Mouse (Mus musculus) midbrain, embryonic 11.5 days (tissue): Measurements from ENCODE around the gene Evpl. TPM values are rescaled to one million over a fixed set of nuclear protein-coding genes. Genes with fewer than 3 reads are reported as not detected.
A peak's percentile ranks its signal among the peaks of the same experiment; 100 is the strongest.
"Not testable (repeated sequence)": the region's sequence is repeated elsewhere in the genome, so short reads cannot be mapped to it uniquely, and the experiment has no call there.

ENCODE experiments used
- ATAC-seq: fragments of 200-750 bp; cut with Nextera tagmentation; 2 replicates; pipeline ENCODE4 v1.8.0; 2017; ENCODE audit warnings: moderate TSS enrichment, moderate library complexity; ENCODE audit not compliant: low FRiP score
- DNase-seq: peaks from one replicate; pipeline ENCODE4 v3.0.0; 2015; ENCODE audit warnings: low spot score; ENCODE audit errors: missing footprints
- H3K27ac ChIP-seq: fragments of 300-500 bp; sonication (generic); 2 replicates; pipeline ENCODE4 v1.5.1; 2014; ENCODE audit warnings: low read depth, low read length
- H3K27me3 ChIP-seq: fragments of 300-500 bp; sonication (generic); 2 replicates; pipeline ENCODE4 v1.6.1; 2014; ENCODE audit warnings: mild to moderate bottlenecking, low read length, moderate library complexity, mixed read lengths; ENCODE audit not compliant: control insufficient read depth, insufficient read depth
- H3K36me3 ChIP-seq: fragments of 300-500 bp; sonication (generic); 2 replicates; pipeline ENCODE4 v1.6.1; 2014; ENCODE audit warnings: mild to moderate bottlenecking, low read length, moderate library complexity, mixed read lengths; ENCODE audit not compliant: control insufficient read depth, insufficient read depth
- H3K4me1 ChIP-seq: fragments of 300-500 bp; sonication (generic); 2 replicates; pipeline ENCODE4 v1.6.1; 2014; ENCODE audit warnings: low read length; ENCODE audit not compliant: control insufficient read depth, insufficient read depth
- H3K4me2 ChIP-seq: fragments of 300-500 bp; sonication (generic); 2 replicates; pipeline ENCODE4 v1.6.1; 2014; ENCODE audit warnings: mild to moderate bottlenecking, moderate library complexity
- H3K4me3 ChIP-seq: fragments of 300-500 bp; sonication (generic); 2 replicates; pipeline ENCODE4 v1.5.1; 2014; ENCODE audit warnings: low read depth, low read length
- H3K9ac ChIP-seq: fragments of 300-500 bp; sonication (generic); 2 replicates; pipeline ENCODE4 v1.6.1; 2014; ENCODE audit warnings: low read length
- H3K9me3 ChIP-seq: fragments of 300-500 bp; sonication (generic); 2 replicates; pipeline ENCODE4 v1.6.1; 2016; ENCODE audit warnings: low read length; ENCODE audit not compliant: control insufficient read depth
- WGBS: fragments of 180-500 bp; shearing (Covaris S2); extraction: QIAGEN DNeasy Blood & Tissue Kit; methylation state at CpG from one replicate; pipeline ENCODE4 v1.1.7; 2014; 5-methylcytosine and 5-hydroxymethylcytosine counted together
- polyA plus RNA-seq: library from polyadenylated mRNA; unstranded; fragments of >200 nt; fragmentation: Nextera tagmentation; extraction: Ambion mirVana; gene quantifications from 2 replicates; pipeline ENCODE4 v1.2.1, GENCODE M21; 2014

Evpl gene
- polyA plus RNA-seq, 1 experiment from 2014 or later = 0.26 TPM

GRCm38 (mm10) chr11:116277184-116277583, 39.3 kb upstream of the Evpl start:
- not testable (repeated sequence) for H3K4me3 ChIP-seq, ATAC-seq, DNase-seq, H3K36me3 ChIP-seq, H3K27ac ChIP-seq, H3K9me3 ChIP-seq, H3K9ac ChIP-seq, H3K4me2 ChIP-seq
- peaks cover 25% of the 10 kb centered on the region for H3K27me3 ChIP-seq
- peaks cover 27% of the 10 kb centered on the region for H3K4me1 ChIP-seq
- WGBS = 92% methylated on average over 1 of the region's 1 CpGs

GRCm38 (mm10) chr11:116274045-116274666, 36.3 kb upstream of the Evpl start, which contains the start of gene Srp68:
Srp68 (minus strand) TSS chr11:116274217.
- H3K4me3 ChIP-seq = peak within 1 kb of the TSS; percentile 96
- DNase-seq = peak; percentile 97
- no peaks in the 10 kb centered on the region; the same call in 1 of the 2 replicates for H3K36me3 ChIP-seq
- H3K9me3 ChIP-seq = no peaks in the 10 kb centered on the region
- peak within 1 kb of the TSS; percentile 81 for H3K27ac ChIP-seq
- peak; percentile 98 for ATAC-seq
- WGBS = 4% methylated on average over 32 of the region's 32 CpGs
- H3K27me3 ChIP-seq = no peaks in the 10 kb centered on the region
- H3K4me2 ChIP-seq = peak within 1 kb of the TSS; percentile 95
- peak within 1 kb of the TSS; percentile 93 for H3K9ac ChIP-seq
- H3K4me1 ChIP-seq = peaks cover 17% of the 10 kb centered on the region

GRCm38 (mm10) chr11:116273469-116274044, 35.7 kb upstream of the Evpl start:
- peaks cover 17% of the 10 kb centered on the region for H3K4me1 ChIP-seq
- peak overlapping the region; percentile 93 for H3K9ac ChIP-seq
- ATAC-seq (peak; percentile 69), DNase-seq (peak; percentile 88)
- WGBS = under 1% methylated on average over 37 of the region's 39 CpGs
- no peaks in the 10 kb centered on the region; the same call in 1 of the 2 replicates for H3K36me3 ChIP-seq
- no peaks in the 10 kb centered on the region for H3K9me3 ChIP-seq
- H3K4me2 ChIP-seq = peak overlapping the region; percentile 95
- peak overlapping the region; percentile 41; the same call in 1 of the 2 replicates for H3K27ac ChIP-seq
- H3K4me3 ChIP-seq = peak overlapping the region; percentile 96
- H3K27me3 ChIP-seq = no peaks in the 10 kb centered on the region

- peak overlapping the region; percentile 93 for H3K9ac ChIP-seq
- peak overlapping the region; percentile 96 for H3K4me3 ChIP-seq
- ATAC-seq = no peak
- peaks cover 3% of the 10 kb centered on the region for H3K36me3 ChIP-seq
- H3K4me1 ChIP-seq = peaks cover 17% of the 10 kb centered on the region
- H3K4me2 ChIP-seq = peak overlapping the region; percentile 95
- no peaks in the 10 kb centered on the region for H3K9me3 ChIP-seq
- no peaks in the 10 kb centered on the region for H3K27me3 ChIP-seq
- H3K27ac ChIP-seq = no peak overlapping the region
- WGBS = 64% methylated on average over 12 of the region's 12 CpGs
- no peak for DNase-seq
These were observed 35.0 kb upstream of the Evpl start for GRCm38 (mm10) chr11:116272589-116273468.

- no peak overlapping the region for H3K4me3 ChIP-seq
- 93% methylated on average over 8 of the region's 8 CpGs for WGBS
- H3K36me3 ChIP-seq = peaks cover 17% of the 10 kb centered on the region
- no peaks in the 10 kb centered on the region for H3K9me3 ChIP-seq
- no peak overlapping the region for H3K9ac ChIP-seq
- ATAC-seq = no peak
- H3K4me2 ChIP-seq = no peak overlapping the region
- DNase-seq = no peak
- H3K27me3 ChIP-seq = no peaks in the 10 kb centered on the region
- H3K4me1 ChIP-seq = peaks cover 13% of the 10 kb centered on the region
- H3K27ac ChIP-seq = no peak overlapping the region
These were observed 31.7 kb upstream of the Evpl start for GRCm38 (mm10) chr11:116269560-116269959.

- no peak overlapping the region for H3K27ac ChIP-seq
- H3K4me2 ChIP-seq = no peak overlapping the region
- no peaks in the 10 kb centered on the region for H3K9me3 ChIP-seq
- no peaks in the 10 kb centered on the region for H3K27me3 ChIP-seq
- no peak for DNase-seq
- no peak for ATAC-seq
- 95% methylated on average over 6 of the region's 6 CpGs for WGBS
- H3K36me3 ChIP-seq = peaks cover 24% of the 10 kb centered on the region
- H3K4me1 ChIP-seq = peaks cover 11% of the 10 kb centered on the region
- H3K4me3 ChIP-seq = no peak overlapping the region
- H3K9ac ChIP-seq = no peak overlapping the region
These were observed 30.4 kb upstream of the Evpl start for GRCm38 (mm10) chr11:116268313-116268712.

- WGBS = 89% methylated on average over 8 of the region's 8 CpGs
- Histone ChIP-seq H3K4me2 (no peak overlapping the region), H3K27ac (no peak overlapping the region), H3K36me3 (peaks cover 24% of the 10 kb centered on the region), H3K27me3 (no peaks in the 10 kb centered on the region), H3K9me3 (no peaks in the 10 kb centered on the region), H3K9ac (no peak overlapping the region), H3K4me3 (no peak overlapping the region), H3K4me1 (peaks cover 4% of the 10 kb centered on the region)
- DNase-seq (no peak), ATAC-seq (no peak)
These were observed 29.8 kb upstream of the Evpl start for GRCm38 (mm10) chr11:116267637-116268036.

- Histone ChIP-seq H3K4me1 (no peaks in the 10 kb centered on the region), H3K27me3 (no peaks in the 10 kb centered on the region), H3K9ac (no peak overlapping the region), H3K9me3 (no peaks in the 10 kb centered on the region), H3K4me3 (no peak overlapping the region), H3K27ac (no peak overlapping the region), H3K36me3 (peaks cover 28% of the 10 kb centered on the region), H3K4me2 (no peak overlapping the region)
- ATAC-seq (no peak), DNase-seq (no peak)
- 95% methylated on average over 4 of the region's 4 CpGs for WGBS
These were observed 28.0 kb upstream of the Evpl start for GRCm38 (mm10) chr11:116265850-116266249.

GRCm38 (mm10) chr11:116265352-116265751, 27.5 kb upstream of the Evpl start:
- Histone ChIP-seq H3K9ac (no peak overlapping the region), H3K36me3 (peaks cover 32% of the 10 kb centered on the region), H3K4me1 (no peaks in the 10 kb centered on the region), H3K27me3 (no peaks in the 10 kb centered on the region), H3K4me3 (no peak overlapping the region), H3K9me3 (no peaks in the 10 kb centered on the region), H3K27ac (no peak overlapping the region), H3K4me2 (no peak overlapping the region)
- 90% methylated on average over 11 of the region's 11 CpGs for WGBS
- DNase-seq (no peak), ATAC-seq (no peak)
